Mouse (Mus musculus) bone marrow, adult 2 months (tissue): ENCODE data around the gene Trpm4.

Source experiments
- CTCF ChIP-seq: fragments of 200-500 bp; IDR thresholded peaks from 2 replicates; pipeline ENCODE4 v1.5.1; 2011; ENCODE audit warnings: low read length, control low read depth; ENCODE audit not compliant: control insufficient read depth, insufficient read depth
- POLR2A ChIP-seq: fragments of 200-500 bp; IDR thresholded peaks from 2 replicates; pipeline ENCODE4 v1.6.1; 2011; ENCODE audit warnings: low read depth, mild to moderate bottlenecking, control low read depth, low read length, borderline replicate concordance; ENCODE audit not compliant: control insufficient read depth

GRCm38 (mm10) chr7:45328841-45329475 lies 4.6 kb downstream of the Trpm4 start:
- no peak for TF ChIP-seq CTCF
- TF ChIP-seq POLR2A = no peak
